Mouse (Mus musculus): ENCODE measurements at regions not wholly inside any gene's neighbourhood (a gene's known extent, or its start where the extent isn't known, plus 50 kb on each side); places are given as distances from the start of the nearest gene placed in this dataset.

- DNase-seq (ENCODE audit: low spot score) = no peak
Measured at GRCm38 (mm10) chr13:101427426-101428221, 340.4 kb downstream of the Pik3r1 start.

- no peak for DNase-seq (ENCODE audit: low spot score)
Measured at GRCm38 (mm10) chr13:101426461-101426860, 341.6 kb downstream of the Pik3r1 start.

GRCm38 (mm10) chr13:101422082-101422481 is 345.9 kb downstream of the Pik3r1 start:
- no peak for DNase-seq (ENCODE audit: low spot score)

GRCm38 (mm10) chr13:101419457-101420025 is 348.5 kb downstream of the Pik3r1 start:
- no peak for DNase-seq (ENCODE audit: low spot score)

GRCm38 (mm10) chr13:101418272-101418671 is 349.7 kb downstream of the Pik3r1 start:
- DNase-seq (ENCODE audit: low spot score) = no peak

- DNase-seq (ENCODE audit: low spot score) = no peak
Measured at GRCm38 (mm10) chr13:101408885-101409284, 359.1 kb downstream of the Pik3r1 start.

- DNase-seq (ENCODE audit: low spot score) = no peak
Measured at GRCm38 (mm10) chr13:101407633-101408032, 360.4 kb downstream of the Pik3r1 start.

- DNase-seq (ENCODE audit: low spot score) = no peak
Measured at GRCm38 (mm10) chr13:101373581-101374189, 394.3 kb downstream of the Pik3r1 start.

GRCm38 (mm10) chr13:101371906-101372305 is 396.1 kb downstream of the Pik3r1 start:
- DNase-seq (ENCODE audit: low spot score) = no peak

GRCm38 (mm10) chr13:101368170-101368569 is 399.8 kb downstream of the Pik3r1 start:
- no peak for DNase-seq (ENCODE audit: low spot score)

GRCm38 (mm10) chr13:101355363-101355762 is 412.7 kb downstream of the Pik3r1 start:
- DNase-seq (ENCODE audit: low spot score) = no peak

GRCm38 (mm10) chr13:101351123-101351522 is 416.9 kb downstream of the Pik3r1 start:
- no peak for DNase-seq (ENCODE audit: low spot score)

- DNase-seq (ENCODE audit: low spot score) = no peak
Measured at GRCm38 (mm10) chr13:101349354-101349753, 418.7 kb downstream of the Pik3r1 start.

GRCm38 (mm10) chr13:101338280-101338872 is 429.6 kb downstream of the Pik3r1 start:
- DNase-seq (ENCODE audit: low spot score) = no peak

- DNase-seq (ENCODE audit: low spot score) = no peak
Measured at GRCm38 (mm10) chr13:101318621-101319020, 449.4 kb downstream of the Pik3r1 start.

- no peak for DNase-seq (ENCODE audit: low spot score)
Measured at GRCm38 (mm10) chr13:101316336-101316735, 451.7 kb downstream of the Pik3r1 start.

GRCm38 (mm10) chr13:101314040-101314439 is 454.0 kb downstream of the Pik3r1 start:
- DNase-seq (ENCODE audit: low spot score) = no peak

- DNase-seq (ENCODE audit: low spot score) = no peak
Measured at GRCm38 (mm10) chr13:101311634-101312314, 456.2 kb downstream of the Pik3r1 start.

GRCm38 (mm10) chr13:101308724-101309123 is 459.3 kb downstream of the Pik3r1 start:
- DNase-seq (ENCODE audit: low spot score) = no peak

- no peak for DNase-seq (ENCODE audit: low spot score)
Measured at GRCm38 (mm10) chr13:101305695-101306413, 462.2 kb downstream of the Pik3r1 start.

GRCm38 (mm10) chr13:101305063-101305462 is 463.0 kb downstream of the Pik3r1 start:
- no peak for DNase-seq (ENCODE audit: low spot score)

- no peak for DNase-seq (ENCODE audit: low spot score)
Measured at GRCm38 (mm10) chr13:101301361-101301760, 466.7 kb downstream of the Pik3r1 start.

All from T-cell, adult 2 months (primary cell).